Mouse (Mus musculus): Measurements from ENCODE around the gene Suv39h2. TPM values are rescaled to one million over a fixed set of nuclear protein-coding genes. Genes with fewer than 3 reads are reported as not detected.

Gene Suv39h2
- total RNA-seq, 2 experiments from 2014 or later: 3.1 to 3.2 TPM

DNA sequence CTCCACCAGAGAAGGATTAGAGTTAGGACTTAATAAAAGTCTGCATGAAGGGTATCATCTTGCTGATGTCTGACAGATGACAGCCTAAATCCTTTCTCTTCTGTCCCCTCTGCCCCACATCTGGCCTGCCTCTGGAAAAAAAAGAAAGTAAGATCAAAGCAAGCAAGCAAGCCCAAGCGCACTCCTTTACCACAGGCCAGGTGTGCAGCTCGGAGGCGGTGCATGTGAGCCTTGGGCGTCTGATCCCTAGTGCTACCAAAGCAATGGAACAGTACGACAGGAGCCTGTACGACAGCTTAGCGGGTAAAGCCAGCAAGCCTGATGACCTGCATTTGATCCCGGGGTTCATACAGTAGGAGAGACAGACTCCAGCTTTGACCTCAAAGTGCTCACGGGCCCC is 43.9 kb downstream of the Suv39h2 start:
- intact Hi-C loops (cut with DNase I): no loop called here
- no peak for DNase-seq (ENCODE audit: low spot score in 2 of 2)

DNA sequence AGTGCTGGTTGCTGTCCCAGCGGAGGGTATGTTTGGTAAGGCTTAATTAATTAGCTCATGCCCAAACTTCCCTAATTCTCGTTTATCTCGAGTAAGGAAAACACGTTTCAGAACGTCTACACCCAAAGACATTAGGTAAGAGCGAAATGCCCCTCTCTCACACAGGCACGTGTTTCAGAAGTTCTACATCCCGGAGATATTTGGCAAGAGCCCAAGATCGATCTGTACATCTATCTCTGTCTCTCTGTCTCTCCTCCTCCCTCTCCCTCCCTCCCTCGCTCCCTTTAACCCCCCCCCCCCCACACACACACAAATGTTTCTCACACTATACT is 50.3 kb downstream of the Suv39h2 start:
- intact Hi-C loops (cut with DNase I): no loop called here
- DNase-seq (ENCODE audit: low spot score in 2 of 2): no peak

DNA sequence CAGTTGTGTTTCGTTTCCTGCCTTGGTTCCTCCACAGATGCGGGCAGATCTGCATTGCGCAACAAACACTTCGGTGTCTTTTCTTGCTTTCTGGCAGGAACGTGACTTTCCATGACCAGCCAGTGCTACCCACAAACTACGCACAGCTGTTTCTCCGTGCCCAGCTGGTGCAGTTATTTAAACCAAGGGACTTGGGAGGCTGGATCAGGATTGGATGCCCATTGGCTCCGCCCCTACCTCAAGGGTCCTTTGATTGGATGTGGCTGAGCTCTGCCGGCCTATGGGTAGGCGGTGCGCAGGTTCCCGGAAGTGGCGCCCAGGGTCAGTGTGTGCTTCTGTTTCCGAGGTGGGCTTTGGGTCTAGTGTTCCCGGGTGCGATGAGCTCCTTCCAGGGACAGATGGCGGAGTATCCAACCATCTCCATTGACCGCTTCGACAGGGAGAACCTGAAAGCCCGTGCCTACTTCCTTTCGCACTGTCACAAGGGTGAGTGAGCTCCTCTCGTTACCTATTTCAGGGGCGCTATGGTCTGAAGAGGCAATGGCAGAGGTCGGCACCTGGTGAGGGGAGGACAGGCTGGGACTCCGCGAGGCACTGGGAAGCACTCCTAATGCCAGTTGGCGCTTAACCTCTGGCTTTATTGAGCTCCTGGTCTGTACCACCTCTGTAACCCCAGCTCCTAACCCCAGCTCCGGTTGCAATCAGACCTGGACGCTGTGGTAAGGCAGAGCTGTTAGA is 50.8 kb downstream of the Suv39h2 start, which contains the start of gene Dclre1c:
Gene Dclre1c (plus strand): TSS at position 291 of the 738 bp plus-strand sequence.
- peak; percentile 91 to 96 for DNase-seq (ENCODE audit: low spot score in 2 of 2)
- intact Hi-C loops (cut with DNase I): no loop called here

DNA sequence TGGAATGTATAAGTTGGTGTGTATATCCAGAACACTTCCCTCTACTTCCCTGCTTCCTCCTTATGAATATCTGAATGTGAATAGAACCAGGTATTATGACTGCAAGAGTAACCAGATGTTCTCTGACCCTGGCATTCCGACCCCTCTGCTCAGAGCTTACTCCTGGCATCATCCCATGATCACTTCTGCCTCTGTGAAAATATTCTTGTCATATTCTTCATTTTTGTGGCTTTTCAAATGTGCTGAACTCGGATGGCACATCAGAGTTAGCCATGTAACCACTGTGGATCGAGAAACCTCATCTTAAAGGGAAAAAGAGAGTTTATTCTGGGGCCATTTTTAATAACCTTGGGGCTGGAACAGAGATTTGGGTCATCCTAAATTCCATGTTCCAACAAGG is 52.3 kb downstream of the Suv39h2 start, which contains the start of gene Meig1:
Gene Meig1 (minus strand): TSS at position 101 of the 400 bp plus-strand sequence.
- DNase-seq (ENCODE audit: low spot score in 2 of 2): no peak
- intact Hi-C loops (cut with DNase I): no loop called here

DNA sequence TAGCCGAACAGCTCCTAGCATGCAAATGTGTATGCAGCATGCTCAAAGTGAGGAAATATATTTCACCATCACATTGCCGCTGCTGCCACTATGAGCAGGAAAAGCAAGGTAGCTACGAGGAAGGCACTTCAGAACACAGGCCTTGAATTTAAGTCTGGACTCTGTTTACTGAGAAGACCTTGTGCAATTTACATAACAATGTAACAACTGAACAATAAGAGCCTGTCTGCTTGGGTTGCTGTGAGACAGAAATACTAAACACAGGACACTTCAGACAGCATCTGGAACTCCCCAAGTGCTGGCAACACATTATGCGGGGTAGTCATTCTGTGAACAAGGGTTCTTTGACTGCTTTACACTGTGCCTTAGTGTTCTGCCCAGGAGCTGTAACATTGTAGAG is 54.7 kb downstream of the Suv39h2 start:
- peak in 1 of 2 experiments; percentile 37 for DNase-seq (ENCODE audit: low spot score in 2 of 2)
- intact Hi-C loops (cut with DNase I): no loop called here

DNA sequence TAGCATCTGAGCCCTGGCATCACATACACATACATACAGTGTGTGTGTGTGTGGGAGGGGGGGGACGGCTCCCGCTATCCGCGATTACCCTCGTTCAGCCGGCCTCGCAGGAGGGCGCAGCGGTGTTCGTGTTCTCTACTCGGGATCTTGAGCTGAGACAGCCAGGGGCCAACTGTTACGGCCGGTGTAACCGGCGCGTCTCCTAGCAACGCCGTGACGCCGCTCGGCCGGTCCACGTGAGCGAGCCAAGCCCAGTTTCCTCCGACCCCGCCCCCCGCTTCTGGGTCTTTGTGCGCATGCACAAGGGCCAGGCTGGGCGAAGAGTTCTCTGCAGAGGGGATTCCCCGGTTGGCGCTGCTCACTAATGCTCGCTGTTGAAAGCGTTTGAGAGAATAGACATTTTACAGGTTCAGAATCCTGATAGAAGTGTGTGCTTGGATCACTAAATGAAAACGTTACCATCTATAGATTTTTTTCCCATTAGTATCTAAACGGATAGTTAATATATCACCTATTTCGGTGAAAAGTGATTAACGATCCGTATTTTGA is 55.9 kb downstream of the Suv39h2 start:
- intact Hi-C loops (cut with DNase I): loop anchor here (5.0 to 10.0 kb wide), 2 partner anchors 72 to 304 kb away; partner anchors contain the start of gene Fam171a1
- peak; percentile 95 to 96 for DNase-seq (ENCODE audit: low spot score in 2 of 2)

DNA sequence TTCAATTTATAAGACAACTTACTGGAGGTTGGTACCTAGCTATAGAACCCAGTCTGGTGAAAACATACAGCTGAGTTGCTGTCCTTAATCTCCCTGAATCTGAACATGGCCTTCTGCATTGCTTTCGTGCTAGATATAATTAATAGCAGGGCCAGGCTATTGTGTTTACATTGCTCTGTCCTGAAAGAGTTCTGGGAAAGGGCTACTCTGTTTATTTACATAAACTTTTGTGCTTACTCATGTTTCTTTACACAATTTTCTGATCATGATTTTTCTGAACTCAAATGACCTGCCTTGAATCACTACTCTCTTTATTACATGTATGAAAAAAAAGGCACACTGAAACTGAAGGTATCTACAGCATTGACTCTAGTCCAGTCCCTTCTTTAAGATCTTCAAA is 59.2 kb downstream of the Suv39h2 start:
- no peak for DNase-seq (ENCODE audit: low spot score in 2 of 2)
- intact Hi-C loops (cut with DNase I): loop anchor here (5.0 to 10.0 kb wide), 2 partner anchors 68 to 301 kb away; partner anchors contain the start of gene Fam171a1

DNA sequence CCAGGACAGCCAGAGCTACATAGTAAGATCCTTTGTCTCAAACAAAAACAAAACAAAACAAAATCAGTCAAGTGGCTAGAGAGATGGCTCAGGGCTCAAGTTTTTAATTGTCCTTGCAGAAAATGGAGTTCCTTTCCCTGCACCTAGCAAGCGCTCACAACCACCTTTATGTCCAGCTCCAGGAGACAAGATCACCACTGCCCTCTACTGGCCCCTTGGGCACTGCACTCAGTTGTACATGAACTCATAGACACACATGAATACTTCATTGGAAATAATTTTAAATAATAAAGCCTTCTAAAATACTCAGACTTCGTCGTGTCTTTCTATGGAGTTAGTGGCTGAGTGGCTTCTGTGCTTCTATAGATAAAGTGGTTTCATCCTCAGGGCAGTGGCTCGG is 60.6 kb downstream of the Suv39h2 start:
- peak; percentile 76 to 79 for DNase-seq (ENCODE audit: low spot score in 2 of 2)
- intact Hi-C loops (cut with DNase I): loop anchor here (10.0 kb wide), 1 partner anchor 299 kb away; the partner anchor contains the start of gene Fam171a1

DNA sequence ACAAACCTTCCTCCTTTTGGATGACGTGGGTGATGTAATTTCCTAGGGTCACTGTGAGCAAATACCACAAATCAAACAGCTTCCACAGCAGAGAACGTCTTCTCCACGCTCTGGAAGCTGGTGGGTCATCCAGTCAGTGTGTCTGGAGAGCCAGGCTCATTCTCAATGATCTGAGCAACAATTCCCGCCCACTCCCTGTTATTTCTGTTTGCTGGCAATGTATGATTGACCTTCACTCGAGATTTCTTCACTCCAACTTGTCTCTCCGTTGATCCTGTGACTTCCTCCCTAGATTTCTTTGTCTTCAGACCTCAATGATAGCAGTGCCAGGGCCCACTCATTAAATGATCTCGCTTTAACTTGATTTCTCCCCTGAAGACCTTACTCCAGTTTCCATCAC is 67.1 kb downstream of the Suv39h2 start:
- DNase-seq (ENCODE audit: low spot score in 2 of 2): no peak
- intact Hi-C loops (cut with DNase I): loop anchor here (5.0 kb wide), 1 partner anchor 55 kb away; no protein-coding TSS in a partner anchor

DNA sequence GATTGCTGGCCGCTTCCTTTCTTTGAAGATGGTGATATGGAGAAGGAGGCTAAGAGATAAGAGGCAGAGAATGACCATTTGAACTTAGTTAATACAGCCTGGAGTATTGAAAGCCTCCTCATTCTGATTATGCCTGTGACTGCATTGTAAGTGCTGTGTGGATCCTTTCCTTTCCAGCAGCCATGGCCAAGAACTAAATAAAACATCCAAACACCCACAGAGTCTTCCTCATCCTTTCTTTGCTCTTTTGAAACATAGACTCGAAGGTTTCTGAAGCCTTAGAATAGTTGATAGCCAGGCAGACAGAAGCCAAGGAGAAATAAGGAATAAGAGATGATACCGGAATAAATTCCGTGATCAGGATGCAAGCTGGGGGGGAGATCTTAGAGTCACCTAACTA is 68.8 kb downstream of the Suv39h2 start:
- no peak for DNase-seq (ENCODE audit: low spot score in 2 of 2)
- intact Hi-C loops (cut with DNase I): loop anchor here (5.0 kb wide), 1 partner anchor 54 kb away; no protein-coding TSS in a partner anchor

Other genes with a start within 250 kb of the Suv39h2 start
- 10 to 100 TPM; 78.6 to 80.2 TPM for gene Nmt2, start 190.8 kb downstream of the Suv39h2 start, total RNA-seq (2021)
- 1 to 10 TPM; 7.9 to 8.4 TPM for gene Rpp38, start 142.4 kb downstream of the Suv39h2 start, total RNA-seq (2021)
- gene Acbd7, start 138.9 kb downstream of the Suv39h2 start, total RNA-seq (2021): 1 to 10 TPM in 1 of 2 experiments, not detected in 1; 1.2 TPM
- gene Olah, start 77.8 kb downstream of the Suv39h2 start, total RNA-seq (2021): not detected
- gene Meig1, start 52.4 kb downstream of the Suv39h2 start, total RNA-seq (2021): 1 to 10 TPM; 2.0 to 3.6 TPM
- 10 to 100 TPM; 10.1 to 10.8 TPM for gene Dclre1c, start 50.9 kb downstream of the Suv39h2 start, total RNA-seq (2021)
- 1 to 10 TPM; 5.6 to 5.7 TPM for gene Gm45902, start 37.8 kb upstream of the Suv39h2 start, total RNA-seq (2021)
- gene Hspa14, start 37.8 kb upstream of the Suv39h2 start, total RNA-seq (2021): 10 to 100 TPM; 42.6 to 43.3 TPM
- 1 to 10 TPM in 1 of 2 experiments, under 1 TPM in 1; 0.55 to 1.2 TPM for gene Cdnf, start 38.0 kb upstream of the Suv39h2 start, total RNA-seq (2021)
- 10 to 100 TPM in 1 of 2 experiments, 1 to 10 TPM in 1; 9.3 to 10.5 TPM for gene Fam107b, start 95.5 kb upstream of the Suv39h2 start, total RNA-seq (2021)

Data from left cerebral cortex, postnatal 14 days (tissue).